Mouse (Mus musculus): ENCODE measurements at regions not wholly inside any gene's neighbourhood (a gene's known extent, or its start where the extent isn't known, plus 50 kb on each side); places are given as distances from the start of the nearest gene placed in this dataset.

- TF ChIP-seq CTCF (IDR thresholded peaks at IDR 0.05; ENCODE audit: low read depth) = no peak
- TF ChIP-seq EP300 (IDR thresholded peaks at IDR 0.05; ENCODE audit: low read depth) = no peak
Observed at GRCm38 (mm10) chr8:92147672-92148071, 209.8 kb upstream of the Irx5 start.

All from liver, postnatal 0 days (tissue).